Mouse (Mus musculus) left cerebral cortex, adult 6 months (tissue): ENCODE data around the gene Acyp1. TPM values are rescaled to one million over a fixed set of nuclear protein-coding genes. Genes with fewer than 3 reads are reported as not detected.

Experiments
- long read RNA-seq, 2 experiments: library from polyadenylated mRNA; unstranded; transcript quantifications; one replicate each; pipeline ENCODE4 v2.0.0; 2019 to 2020
- polyA plus RNA-seq: library from polyadenylated mRNA; unstranded; fragments of <200 nt; fragmentation: Nextera tagmentation; gene quantifications from 2 replicates; pipeline ENCODE4 v1.2.3, GENCODE M21; 2021

The Acyp1 gene
- polyA plus RNA-seq = 81.9 and 94.4 TPM in 2 replicates
- long read RNA-seq, experiment 1, transcript Acyp1-201 (3 exons, 648 nt) = major isoform, 11 of 15 reads
- long read RNA-seq, experiment 1, partial matches to known transcripts = 0 of 15 reads
- long read RNA-seq, experiment 1, other reads (novel, unspliced or antisense) = 1 of 15 reads
- long read RNA-seq, experiment 2, transcript Acyp1-201 (3 exons, 648 nt) = major isoform, 47 of 54 reads
- long read RNA-seq, experiment 2, partial matches to known transcripts = 1 of 54 reads
- long read RNA-seq, experiment 2, other reads (novel, unspliced or antisense) = 2 of 54 reads

DNA sequence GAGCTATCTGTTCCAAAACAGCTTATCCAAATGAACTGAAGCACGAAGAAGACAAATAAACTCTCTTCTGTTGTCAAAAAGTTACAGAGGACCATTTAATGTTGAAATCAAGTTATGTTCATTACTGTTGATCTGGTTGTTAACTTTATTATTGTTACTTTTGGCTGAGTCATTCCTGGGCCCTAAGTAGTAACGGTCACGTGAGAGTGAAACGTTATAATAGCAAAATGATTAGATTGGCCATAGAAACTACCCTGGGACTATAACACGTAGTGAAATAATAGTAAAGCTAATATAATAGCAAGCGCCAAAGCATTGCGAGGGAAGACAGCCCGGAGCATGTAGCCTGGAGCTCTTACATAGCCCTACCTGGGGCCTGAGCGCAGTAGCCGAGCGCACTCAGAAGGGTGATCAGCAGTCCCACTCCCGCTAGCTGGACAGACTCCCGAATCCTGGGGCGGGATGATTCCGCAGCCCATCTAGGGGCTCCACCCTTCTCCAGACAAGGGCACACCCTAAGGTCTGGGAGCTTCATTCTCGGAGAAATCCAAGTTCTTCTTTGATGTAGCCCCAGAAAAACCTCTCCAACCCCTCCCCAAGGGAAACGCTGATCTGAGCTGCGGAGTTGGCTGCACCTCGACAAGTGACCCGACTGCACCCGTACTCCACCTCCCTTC, at the start of gene Acyp1:
TSS of gene Acyp1 (minus strand) at position 630 of the 677 bp plus-strand sequence.

DNA sequence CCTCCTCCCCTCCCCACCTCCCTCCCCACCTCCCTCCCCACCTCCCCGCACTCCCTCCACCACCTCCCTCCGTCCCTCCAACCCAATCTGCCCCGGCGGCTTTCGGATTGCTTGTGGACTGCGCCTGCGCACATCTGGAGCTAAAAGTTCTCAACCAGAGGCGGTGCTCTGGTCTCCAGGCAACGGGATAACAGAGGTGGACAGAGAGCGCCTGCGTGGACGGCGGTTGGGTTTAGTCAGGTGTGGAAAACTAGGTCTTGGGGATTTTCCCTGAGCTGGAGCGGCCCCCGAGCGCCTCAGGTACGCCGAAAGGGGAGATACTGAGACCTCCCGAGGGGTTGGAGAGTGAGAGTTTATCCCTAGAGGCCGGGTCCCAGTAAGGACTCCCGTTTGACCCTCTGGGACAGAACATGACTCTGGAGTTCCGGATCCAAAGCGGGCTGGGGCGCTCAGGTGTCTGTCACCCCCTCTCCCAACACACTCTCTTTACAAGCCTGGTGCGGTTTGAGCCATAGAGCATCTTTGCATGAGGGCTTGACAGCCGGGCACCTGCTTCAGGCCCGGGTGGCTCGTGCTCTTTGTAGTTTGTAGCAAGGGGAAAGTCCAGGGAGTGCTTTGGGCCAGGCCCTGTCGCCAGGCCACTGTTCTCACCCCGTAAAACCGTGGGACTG, 383 bp upstream of the Acyp1 start, which contains the start of gene Zc2hc1c:
TSS of gene Zc2hc1c (plus strand) at position 106 of the 671 bp plus-strand sequence.

DNA sequence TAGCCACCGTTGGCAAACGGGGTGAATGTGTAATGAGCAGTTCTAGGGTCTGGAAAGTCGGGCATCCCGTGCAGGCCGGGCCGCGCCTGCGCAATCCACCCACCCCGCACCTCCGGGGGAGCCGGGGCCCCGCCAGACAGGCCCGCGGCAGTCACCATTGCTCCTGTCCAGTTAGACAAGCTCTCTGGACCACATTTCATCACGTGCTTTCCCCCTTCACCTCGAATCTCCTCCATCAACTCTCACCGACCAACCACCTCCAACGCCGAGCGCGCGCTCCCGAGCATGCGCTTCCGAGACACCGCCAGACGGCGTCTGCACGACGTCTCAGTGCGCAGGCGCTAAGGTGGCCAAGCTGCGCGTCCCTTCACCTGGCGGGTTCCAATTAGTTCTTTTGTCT, 17.9 kb downstream of the Acyp1 start, which contains the start of gene Mlh3:
TSS of gene Mlh3 (minus strand) at position 281 of the 400 bp plus-strand sequence.

Other genes starting within 250 kb of the Acyp1 start
- 1.0 and 1.6 TPM in 2 replicates for gene Prox2, start 177.7 kb downstream of the Acyp1 start, polyA plus RNA-seq
- gene Dlst, start 177.6 kb downstream of the Acyp1 start, polyA plus RNA-seq = 55.3 and 55.9 TPM in 2 replicates
- gene Rps6kl1, start 137.2 kb downstream of the Acyp1 start, polyA plus RNA-seq = 18.1 and 20.4 TPM in 2 replicates
- gene Pgf, start 110.6 kb downstream of the Acyp1 start, polyA plus RNA-seq = 2.9 and 3.6 TPM in 2 replicates
- 67.2 and 74.8 TPM in 2 replicates for gene Eif2b2, start 69.0 kb downstream of the Acyp1 start, polyA plus RNA-seq
- gene Mlh3, start 17.8 kb downstream of the Acyp1 start, polyA plus RNA-seq = 6.5 TPM in 2 replicates
- 1.2 and 1.4 TPM in 2 replicates for gene Zc2hc1c, start 153 bp upstream of the Acyp1 start, polyA plus RNA-seq
- gene Nek9, start 50.9 kb upstream of the Acyp1 start, polyA plus RNA-seq = 2.5 and 3.7 TPM in 2 replicates
- gene Tmed10, start 86.4 kb upstream of the Acyp1 start, polyA plus RNA-seq = 122 and 123 TPM in 2 replicates
- gene Fos, start 185.5 kb upstream of the Acyp1 start, polyA plus RNA-seq = 19.8 and 39.2 TPM in 2 replicates